Mouse (Mus musculus) heart, postnatal 25 days (tissue): Measurements from ENCODE around the gene 9930104L06Rik. TPM values are rescaled to one million over a fixed set of nuclear protein-coding genes. Genes with fewer than 3 reads are reported as not detected.

Experiments used
- DNase-seq: peaks from one replicate; pipeline ENCODE4 v3.0.0; 2022; ENCODE audit warnings: low spot score
- intact Hi-C: fragments of 180-260 bp; cut with DNase I; formaldehyde crosslinking; loops from one replicate; pipeline ENCODE4 v1.15.1; 2025
- total RNA-seq, 2 experiments: library from RNA; stranded (reverse); gene quantifications; 2 replicates each; pipeline ENCODE4 v1.2.3; 2021

Gene 9930104L06Rik
- total RNA-seq, 2 experiments from 2014 or later: 7.4 to 7.9 TPM

DNA sequence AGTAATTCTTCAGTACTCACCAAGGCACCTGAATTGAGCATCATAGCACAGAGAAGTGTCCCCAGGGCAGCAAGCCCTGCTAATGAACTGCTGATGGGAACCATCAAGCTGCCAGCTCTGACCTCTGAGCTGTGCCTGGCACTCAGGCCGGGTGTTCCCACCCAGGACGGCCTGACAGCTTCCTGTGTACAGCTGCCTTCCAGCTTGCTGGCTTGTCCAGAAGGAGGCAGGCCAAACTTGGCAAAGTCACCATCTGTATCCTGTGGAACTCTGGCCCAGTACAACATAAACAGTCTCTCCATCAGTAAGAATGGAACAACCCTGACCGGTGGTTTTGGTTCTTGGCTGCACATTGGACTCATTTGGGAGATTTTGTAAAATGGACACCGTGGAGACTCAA, 16.7 kb downstream of the 9930104L06Rik start:
- DNase-seq: no peak
- intact Hi-C loops: no loop called here

DNA sequence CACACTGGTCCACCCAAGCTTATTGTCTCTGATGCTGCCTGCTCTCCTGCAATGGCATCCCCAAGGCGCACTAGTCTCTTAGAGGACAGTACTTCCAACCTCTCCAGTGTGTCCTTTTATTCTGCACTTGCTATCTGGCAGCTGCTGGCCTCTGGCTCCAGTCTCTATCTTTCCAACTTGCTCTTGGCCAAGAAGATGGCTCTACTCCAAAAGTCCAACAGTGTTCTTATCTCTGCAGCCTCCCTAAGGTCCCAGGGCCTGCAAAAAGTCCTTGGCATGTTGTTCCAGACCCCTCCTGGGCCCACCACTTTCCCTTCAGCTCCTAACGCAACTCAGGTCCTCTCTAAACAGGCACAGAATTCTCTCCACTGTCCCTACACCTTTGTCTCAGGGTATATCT, 20.4 kb downstream of the 9930104L06Rik start:
- no peak for DNase-seq
- intact Hi-C loops: no loop called here

DNA sequence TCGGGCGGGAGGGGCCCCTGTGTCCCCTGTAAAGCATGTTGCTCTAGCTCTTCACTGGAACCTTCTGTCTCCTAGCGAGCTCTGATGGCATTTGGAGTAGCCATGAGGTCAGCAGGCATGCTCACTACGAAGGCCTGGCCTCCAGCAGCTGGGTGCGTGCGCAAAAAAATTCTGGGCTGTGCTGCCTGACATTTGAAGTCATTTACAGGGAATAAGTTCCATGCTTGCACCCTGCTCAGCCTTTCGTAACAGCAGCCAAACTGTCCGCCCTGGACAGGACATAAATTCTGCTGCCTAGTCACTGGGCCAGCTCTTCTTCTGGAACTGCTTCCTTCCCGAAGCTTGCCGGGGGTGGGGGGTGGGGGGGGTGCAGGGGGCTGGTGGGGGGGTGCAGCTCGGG, 22.2 kb downstream of the 9930104L06Rik start:
- peak; percentile 26 for DNase-seq
- intact Hi-C loops: no loop called here

DNA sequence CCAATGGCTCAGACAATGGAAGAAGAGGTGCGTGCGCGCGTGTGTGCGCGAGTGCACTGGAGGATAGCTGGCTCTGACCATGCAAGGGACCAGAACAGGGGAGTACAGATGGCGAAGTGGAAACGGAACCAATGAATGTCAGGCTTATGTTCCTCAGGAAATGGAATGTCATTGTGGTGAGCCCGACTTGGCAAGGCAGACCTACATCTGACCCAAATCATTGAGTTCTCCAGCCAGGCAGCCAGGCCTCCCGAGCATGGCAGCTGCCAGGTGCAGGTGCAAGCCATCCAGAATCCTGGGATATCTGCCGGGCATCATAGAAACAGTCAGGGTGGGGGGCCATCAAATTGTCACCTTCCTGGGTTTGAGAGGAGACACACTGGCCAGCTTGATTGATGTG, 24.1 kb downstream of the 9930104L06Rik start:
- intact Hi-C loops: no loop called here
- no peak for DNase-seq

DNA sequence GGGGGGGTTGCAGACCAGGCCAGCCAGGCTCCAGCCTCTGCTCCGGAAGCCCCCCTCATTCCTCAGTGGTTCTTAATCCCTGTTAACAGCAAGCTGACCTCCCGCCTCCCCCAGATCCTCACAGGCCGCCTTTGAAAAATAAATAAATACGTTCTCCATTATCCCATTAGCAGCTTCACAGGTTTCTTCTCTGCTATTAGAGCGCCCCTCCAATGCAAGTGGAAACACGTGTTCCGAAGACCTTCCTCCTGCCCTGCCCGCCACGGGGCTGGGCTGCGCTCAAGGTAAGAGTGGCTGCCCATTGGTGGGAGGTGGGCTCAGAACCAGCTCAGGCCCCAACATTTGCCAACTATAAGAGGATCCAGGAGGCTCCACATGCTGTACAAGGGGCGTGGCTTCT, 25.7 kb downstream of the 9930104L06Rik start:
- intact Hi-C loops: no loop called here

DNA sequence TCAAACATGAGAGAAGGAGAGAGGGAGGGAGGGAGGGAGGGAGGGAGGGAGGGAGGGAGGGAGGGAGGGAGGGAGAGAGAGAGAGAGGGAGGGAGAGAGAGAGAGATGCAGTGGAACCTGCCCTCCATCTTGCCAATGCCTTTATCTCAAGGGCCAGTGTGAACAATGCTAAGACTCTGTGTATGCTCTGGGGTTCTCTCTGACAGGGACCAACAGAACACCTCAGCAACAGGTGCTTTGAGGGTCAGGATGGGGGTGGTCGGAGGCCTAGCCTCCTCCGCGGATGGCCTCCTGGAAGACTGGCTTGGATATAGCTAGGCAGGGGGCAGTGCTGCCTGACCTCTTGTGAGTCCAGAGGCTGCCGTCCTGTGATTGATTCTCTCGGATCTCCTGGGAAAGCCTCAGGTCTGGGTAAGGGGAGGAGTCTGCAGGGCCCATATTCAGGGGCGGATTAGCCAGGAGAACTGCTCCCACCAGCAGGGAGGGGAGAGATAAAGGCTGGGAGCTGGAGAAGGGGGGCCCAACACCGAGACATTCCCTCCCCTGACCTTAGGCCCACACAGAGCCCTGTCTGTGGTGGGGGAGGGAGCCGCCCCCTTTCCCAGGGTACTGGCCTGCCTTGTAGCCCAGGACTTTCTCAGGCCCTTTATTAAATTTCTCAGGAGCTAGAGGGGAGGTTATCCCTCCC, 28.2 kb downstream of the 9930104L06Rik start:
- intact Hi-C loops: no loop called here
- no peak for DNase-seq

More for the DNA sequence above, 25.7 kb downstream of the 9930104L06Rik start:
- DNase-seq: no peak

DNA sequence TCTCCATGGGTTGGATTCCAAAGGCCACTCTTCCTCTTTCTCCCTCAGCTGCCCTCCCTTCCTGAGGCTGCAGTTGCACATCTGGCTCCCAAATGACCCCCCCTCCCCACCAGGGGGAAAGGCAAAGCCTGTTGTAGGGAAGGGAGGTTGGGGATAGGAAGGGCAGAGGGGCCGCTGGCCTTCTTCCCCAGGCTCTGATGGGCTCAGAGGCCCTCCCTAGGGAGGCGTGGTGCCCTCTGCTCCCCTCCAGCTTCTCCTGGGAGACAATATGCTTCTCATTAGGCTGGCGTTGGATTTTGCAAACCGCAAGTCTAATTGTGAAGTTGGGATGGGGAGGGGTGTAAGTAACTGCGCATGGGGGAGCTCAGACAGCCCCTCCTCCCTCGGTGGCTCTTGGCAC, 31.9 kb downstream of the 9930104L06Rik start:
- intact Hi-C loops: no loop called here
- DNase-seq: no peak

DNA sequence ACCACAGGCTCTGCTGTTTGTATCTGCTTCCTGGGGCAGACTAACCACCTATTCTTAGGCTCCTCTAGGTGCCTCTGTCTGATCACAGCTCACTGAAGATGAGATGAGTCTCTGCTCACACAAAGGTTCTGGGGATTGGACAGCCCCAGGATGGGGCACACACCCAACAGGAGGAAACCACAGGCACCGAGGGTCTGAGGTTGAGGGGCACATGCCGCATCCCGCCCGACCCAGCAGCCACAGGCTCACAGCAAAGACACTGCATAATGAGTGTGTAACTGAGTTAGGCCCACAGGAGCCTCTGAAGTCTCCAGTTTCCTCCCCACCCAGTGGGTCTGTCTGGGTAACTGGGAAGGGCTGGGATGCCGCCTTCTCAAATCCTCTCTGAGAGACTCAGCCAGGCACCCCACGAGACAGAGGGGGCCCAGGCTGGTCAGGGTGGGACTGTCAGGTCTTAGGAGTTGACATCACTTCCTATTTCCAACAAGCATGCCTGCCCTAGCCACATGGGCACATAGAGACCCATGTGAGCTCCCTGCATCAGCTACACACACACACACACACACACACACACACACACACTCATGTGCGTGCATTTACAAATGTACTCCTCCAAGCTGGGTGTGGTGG, 32.5 kb downstream of the 9930104L06Rik start:
- no peak for DNase-seq
- intact Hi-C loops: no loop called here

DNA sequence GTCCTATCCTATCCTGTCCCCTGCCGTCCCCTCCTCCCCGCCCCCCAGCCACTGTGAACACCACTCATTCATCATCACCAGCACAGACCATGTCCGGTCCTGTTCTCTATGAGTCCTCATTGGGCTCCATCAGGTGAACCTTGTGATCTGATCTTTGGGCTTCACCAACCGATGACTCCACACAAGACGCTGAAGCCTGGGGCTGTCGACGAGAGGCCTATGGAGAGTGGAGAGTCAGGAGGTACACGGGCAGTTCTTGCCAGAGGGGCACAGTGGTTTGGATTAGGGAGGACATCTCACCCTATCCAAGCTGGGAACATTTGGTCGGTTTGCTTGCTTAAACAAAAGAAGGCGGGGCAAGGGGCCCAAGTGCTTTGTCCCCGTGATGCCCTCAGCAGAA, 33.3 kb downstream of the 9930104L06Rik start:
- intact Hi-C loops: no loop called here
- no peak for DNase-seq

DNA sequence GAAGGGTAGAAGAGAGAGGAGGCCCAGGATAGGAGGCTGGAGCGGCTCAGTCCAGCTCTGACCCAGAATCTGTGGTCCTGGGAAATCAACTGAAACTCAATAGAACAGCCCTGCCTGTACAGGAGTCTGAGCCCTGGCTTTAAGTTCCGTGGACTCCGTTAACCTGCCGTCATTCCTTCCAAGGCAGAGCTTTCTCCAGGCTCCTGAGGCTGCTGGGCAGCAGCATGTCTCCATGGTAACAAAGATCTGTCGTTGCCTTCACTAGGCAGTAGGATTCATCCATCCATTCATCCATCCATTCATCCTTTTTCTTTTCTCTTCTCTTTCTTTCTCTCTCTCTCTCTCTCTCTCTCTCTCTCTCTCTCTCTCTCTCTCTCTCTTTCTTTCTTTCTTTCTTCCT, 33.8 kb downstream of the 9930104L06Rik start:
- intact Hi-C loops: no loop called here
- no peak for DNase-seq

DNA sequence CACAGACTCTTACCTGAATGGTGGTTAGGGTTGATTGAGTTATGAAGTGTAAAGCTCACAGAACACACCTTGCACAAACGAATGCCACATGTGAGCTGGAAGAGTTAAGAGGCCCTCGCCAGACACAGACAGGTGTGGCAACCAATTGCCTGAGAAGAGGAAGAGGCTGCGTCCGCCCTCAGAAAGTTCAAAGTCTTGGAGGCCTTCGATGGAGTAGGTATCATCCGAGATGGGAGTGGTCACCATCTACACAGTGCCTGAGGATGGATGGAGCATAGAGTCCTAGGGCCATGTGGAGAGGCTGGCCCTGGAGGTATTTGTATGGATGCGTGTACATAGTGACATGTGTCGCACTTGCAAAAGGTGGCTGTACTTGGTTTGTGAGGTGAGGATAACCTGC, 34.2 kb downstream of the 9930104L06Rik start:
- intact Hi-C loops: no loop called here

DNA sequence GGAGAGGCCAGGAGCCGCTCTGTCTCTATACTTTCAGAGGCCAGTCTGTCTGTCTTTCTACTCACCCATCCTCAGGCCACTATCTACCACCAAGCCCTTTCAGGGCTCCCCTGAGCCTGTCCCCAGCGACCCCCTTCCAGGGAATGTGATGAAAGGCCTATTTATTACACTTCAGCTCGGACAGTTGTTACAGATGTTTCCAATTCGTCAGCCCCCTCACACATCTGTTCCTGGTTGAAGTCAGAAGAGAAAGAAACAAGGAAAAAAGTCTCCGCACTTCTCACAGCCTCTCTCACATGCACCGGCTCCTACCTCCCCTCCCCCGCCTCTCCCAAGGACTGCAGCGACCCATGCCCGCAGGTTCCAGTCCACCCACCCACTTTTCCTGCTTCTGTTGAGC, 35.5 kb downstream of the 9930104L06Rik start:
- no peak for DNase-seq
- intact Hi-C loops: no loop called here

More for the DNA sequence above, 34.2 kb downstream of the 9930104L06Rik start:
- no peak for DNase-seq

DNA sequence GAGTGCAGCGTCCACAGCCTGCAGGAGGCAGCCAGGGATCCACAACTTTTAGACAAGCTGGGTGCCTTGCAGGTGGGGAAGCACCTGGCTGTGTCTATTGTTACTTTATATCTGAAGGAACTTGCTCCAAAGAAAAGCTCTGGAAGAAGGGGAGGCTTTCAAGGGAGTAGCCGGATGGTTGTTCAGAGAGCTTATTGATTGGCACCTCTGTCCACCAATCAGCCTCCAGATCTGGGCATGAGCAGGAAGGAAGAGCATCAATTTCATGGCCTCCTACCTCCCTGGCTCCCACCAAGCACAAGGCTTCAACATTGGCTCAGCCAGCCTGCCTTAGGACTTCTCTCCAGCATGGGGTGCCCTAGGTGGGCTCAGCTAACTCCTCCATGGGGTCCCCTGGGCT, 36.4 kb downstream of the 9930104L06Rik start:
- no peak for DNase-seq
- intact Hi-C loops: no loop called here

DNA sequence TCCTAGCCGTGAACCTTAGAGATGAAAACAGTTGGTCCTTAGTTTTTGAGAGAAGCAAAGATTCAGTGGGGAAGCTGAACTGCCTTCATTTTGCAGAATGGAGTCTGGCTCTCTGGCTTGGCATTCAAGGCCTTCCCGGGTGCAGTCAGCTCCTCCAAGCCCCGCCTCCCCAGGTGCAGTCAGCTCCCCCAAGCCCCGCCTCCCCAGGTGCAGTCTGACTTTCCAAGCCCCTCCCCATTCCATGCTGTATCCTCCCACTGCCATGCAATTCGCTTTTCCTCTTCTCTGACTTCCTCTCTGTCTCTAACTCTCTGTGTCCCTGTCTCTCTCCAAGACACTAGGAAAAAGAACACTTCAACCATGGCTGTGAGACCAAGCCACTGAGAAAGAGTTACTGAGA, 41.4 kb downstream of the 9930104L06Rik start:
- no peak for DNase-seq
- intact Hi-C loops: no loop called here

DNA sequence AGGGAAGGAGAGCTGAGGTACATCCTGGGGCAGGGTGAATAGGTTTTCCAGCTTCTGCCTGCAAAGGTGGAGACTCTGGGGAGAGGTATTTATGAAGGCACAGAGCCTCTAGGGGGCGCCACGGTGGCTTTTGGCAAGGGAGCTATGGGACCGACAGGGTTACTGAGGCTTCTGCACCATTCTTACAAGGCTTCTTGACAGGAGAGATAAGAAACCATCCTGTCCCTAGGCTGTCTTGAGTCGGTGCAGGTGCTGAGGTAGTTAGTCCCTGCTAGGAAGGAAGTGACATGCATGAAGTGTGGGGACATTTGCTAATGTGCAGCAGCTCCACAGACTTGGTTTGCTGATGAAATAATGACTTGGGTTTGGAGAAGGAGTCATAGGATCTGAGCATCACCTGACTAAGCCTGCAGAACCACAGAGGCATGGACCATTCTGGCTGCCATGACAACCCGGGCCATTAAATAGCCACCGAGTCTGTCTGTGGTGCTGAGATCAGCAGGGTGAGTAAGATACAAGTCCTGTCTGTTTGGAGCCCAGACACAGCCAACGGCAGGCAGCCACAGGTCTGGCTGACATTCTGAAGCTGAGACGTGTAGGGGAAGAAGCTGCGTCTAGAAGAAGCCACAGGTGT, 47.2 kb downstream of the 9930104L06Rik start:
- intact Hi-C loops: no loop called here

DNA sequence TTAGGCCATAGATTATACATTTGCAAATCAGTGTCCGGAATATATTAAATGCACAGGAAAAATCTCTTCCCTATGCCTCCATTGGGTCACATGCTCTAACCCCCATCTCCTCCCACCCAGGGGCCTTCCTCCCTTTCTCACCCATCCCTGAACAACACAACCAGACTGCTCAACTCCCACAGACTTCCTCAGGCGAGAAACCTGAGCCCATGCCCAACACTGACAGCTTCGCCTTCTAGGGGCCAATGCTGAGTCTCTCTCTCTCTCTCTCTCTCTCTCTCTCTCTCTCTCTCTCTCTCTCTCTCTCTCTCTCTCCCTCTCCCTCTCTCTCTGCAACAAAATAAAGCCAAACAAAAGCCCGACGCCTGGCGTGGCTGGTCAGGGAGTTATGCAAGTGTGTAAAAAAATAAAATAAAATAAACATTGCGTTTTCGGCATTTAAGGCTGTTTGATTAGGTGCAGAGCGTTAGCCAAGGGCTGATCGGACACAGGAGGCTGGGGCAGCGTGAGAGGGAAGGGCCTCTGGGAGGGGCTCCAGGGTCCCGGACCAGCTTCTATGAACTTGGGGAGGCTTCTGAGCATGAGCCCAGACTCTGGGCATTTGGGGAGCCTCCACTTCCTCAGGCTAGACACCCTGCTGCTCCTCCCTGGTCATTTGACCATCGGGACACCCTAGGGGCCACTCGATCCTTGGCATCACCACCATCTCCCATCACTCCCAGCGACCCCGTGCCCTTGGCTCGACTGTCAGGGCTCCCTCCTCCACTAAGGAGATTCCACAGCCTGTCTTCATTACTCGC, 48.2 kb downstream of the 9930104L06Rik start:
- intact Hi-C loops: no loop called here

More for the DNA sequence above, 47.2 kb downstream of the 9930104L06Rik start:
- DNase-seq: no peak

DNA sequence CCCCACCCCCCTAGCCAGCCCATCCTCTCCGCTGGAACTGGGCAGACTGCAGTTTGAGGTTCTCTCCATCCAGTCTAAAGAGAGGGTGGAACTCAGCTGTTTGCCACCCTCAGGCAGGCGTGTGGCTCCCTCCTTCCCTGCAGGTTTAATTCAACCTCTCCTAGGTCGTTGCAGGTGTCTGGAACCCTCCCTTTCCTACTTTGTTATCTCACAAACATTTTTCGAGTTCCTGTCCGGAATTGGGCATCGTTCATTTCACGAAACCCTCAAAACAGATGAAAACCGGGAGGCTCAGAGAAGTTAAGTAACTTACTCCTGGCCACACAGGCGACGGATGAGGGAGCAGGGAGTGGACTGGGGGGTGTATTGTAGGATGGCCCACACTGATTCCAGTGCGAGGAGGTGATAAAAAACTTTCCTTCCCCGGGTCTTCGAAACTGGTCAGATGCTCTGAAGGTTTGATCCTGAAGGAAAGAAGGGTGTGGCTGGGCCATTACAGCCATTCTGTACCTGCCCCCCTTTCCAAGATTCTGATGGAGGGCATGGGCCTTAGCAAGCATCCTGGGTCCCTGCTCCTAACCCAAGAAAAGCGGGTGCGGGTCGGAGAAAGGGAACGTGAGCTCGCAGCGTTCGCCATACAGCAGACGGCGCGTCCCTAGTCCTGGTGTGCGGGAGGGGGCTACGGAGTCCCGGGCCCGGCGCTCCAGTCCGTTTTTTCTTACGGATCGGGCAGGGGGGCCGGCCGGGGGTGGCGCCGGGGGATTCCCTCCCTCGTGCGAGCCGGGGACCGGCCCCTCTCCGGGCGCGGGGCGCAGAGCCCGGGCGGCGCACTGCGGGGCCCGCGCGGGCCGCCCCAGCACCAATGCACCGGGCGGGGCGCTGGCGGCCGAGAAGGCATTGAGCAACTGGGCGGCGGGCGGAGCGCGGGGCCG, 49.1 kb downstream of the 9930104L06Rik start, which contains the start of gene Rspo1:
Rspo1 (plus strand) TSS at position 760 of the 932 bp plus-strand sequence.
- intact Hi-C loops: no loop called here
- no peak for DNase-seq

More for the DNA sequence above, 48.2 kb downstream of the 9930104L06Rik start:
- DNase-seq: no peak

DNA sequence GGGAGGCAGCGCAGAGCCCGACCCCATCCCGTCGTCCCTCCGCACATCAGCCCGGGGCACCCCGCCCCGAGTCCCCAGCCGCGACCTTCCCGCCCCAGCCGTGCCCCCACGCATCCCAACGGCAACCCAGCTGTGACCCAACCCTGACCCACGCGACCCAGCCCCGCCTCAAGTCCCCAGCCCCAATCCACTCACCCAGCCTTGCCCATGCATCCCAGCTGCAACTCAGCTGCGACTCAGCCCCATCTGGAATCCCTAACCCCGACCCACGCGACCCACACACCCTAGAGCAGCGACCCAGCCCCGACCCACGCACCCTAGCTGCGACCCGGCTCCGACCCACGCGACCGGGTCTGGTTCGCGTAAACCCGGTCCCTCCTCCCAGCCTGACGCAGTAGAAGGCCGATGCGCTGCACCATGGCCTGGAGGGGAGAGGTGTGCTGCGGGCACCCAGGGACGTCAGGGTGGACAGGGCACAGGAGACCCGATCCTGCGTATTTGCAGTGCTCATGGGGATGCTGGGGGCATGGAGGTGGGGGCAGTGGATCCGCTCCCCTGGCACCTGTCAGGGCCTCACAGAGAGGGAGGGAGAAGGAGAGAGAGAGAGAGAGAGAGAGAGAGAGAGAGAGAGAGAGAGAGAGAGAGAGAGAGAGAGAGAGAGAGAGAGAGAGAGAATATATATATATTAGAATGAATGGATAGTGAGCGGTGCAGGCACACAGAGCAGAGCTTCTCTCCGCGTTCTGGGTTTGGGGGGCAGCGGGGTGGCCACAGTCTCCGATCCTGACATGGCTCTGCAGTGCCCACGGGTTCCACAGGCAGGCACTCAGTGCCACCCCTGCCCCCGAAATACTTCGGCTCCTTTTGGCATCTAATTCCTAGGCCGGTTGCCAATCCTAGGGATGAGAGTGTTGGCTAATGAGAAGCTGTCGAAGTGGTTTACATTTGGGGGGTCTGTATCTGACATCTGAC, 50.2 kb downstream of the 9930104L06Rik start:
- DNase-seq: no peak
- intact Hi-C loops: no loop called here
